Mouse (Mus musculus) heart, embryonic 13.5 days (tissue): ENCODE results near the gene Tmc8. TPM values are rescaled to one million over a fixed set of nuclear protein-coding genes. Genes with fewer than 3 reads are reported as not detected.
"Not testable (repeated sequence)": the region's sequence is repeated elsewhere in the genome, so short reads cannot be mapped to it uniquely, and the experiment has no call there.

ENCODE experiments used
- ATAC-seq: fragments of 200-750 bp; cut with Nextera tagmentation; 2 replicates; pipeline ENCODE4 v1.8.0; 2017; ENCODE audit warnings: moderate TSS enrichment; ENCODE audit not compliant: insufficient number of reproducible peaks, low FRiP score, low TSS enrichment; ENCODE audit errors: extremely low read depth
- H3K27ac ChIP-seq: fragments of 300-500 bp; sonication (generic); replicated peaks from 2 replicates; pipeline ENCODE4 v1.5.1; 2015; ENCODE audit warnings: moderate library complexity, mild to moderate bottlenecking, inconsistent platforms
- H3K27me3 ChIP-seq: fragments of 300-500 bp; sonication (generic); replicated peaks from 2 replicates; pipeline ENCODE4 v1.6.1; 2015; ENCODE audit warnings: mild to moderate bottlenecking, inconsistent platforms
- H3K36me3 ChIP-seq: fragments of 300-500 bp; sonication (generic); 2 replicates; pipeline ENCODE4 v1.6.1; 2015; ENCODE audit warnings: mild to moderate bottlenecking, inconsistent platforms
- H3K4me1 ChIP-seq: fragments of 300-500 bp; sonication (generic); 2 replicates; pipeline ENCODE4 v1.6.1; 2015; ENCODE audit warnings: inconsistent platforms
- H3K4me2 ChIP-seq: fragments of 300-500 bp; sonication (generic); 2 replicates; pipeline ENCODE4 v1.6.1; 2015; ENCODE audit warnings: inconsistent platforms, mild to moderate bottlenecking, moderate library complexity
- H3K4me3 ChIP-seq: fragments of 300-500 bp; sonication (generic); 2 replicates; pipeline ENCODE4 v1.5.1; 2015; ENCODE audit warnings: moderate library complexity, mild to moderate bottlenecking, inconsistent platforms
- H3K9ac ChIP-seq: fragments of 300-500 bp; sonication (generic); 2 replicates; pipeline ENCODE4 v1.6.1; 2015; ENCODE audit warnings: inconsistent platforms, mild to moderate bottlenecking, moderate library complexity
- H3K9me3 ChIP-seq: fragments of 300-500 bp; sonication (generic); 2 replicates; pipeline ENCODE4 v1.6.1; 2016; ENCODE audit warnings: inconsistent platforms
- WGBS: fragments of 180-500 bp; shearing (Covaris S2); methylation state at CpG from one replicate; pipeline ENCODE4 v1.1.7; 2015; ENCODE audit warnings: mixed read lengths; 5-methylcytosine and 5-hydroxymethylcytosine counted together
- polyA plus RNA-seq: library from polyadenylated mRNA; unstranded; fragments of >200 nt; fragmentation: Nextera tagmentation; extraction: Ambion mirVana; gene quantifications from 2 replicates; pipeline ENCODE4 v1.2.1, GENCODE M21; 2015

The Tmc8 gene
- polyA plus RNA-seq, 1 experiment from 2014 or later, result 2.5 TPM

DNA sequence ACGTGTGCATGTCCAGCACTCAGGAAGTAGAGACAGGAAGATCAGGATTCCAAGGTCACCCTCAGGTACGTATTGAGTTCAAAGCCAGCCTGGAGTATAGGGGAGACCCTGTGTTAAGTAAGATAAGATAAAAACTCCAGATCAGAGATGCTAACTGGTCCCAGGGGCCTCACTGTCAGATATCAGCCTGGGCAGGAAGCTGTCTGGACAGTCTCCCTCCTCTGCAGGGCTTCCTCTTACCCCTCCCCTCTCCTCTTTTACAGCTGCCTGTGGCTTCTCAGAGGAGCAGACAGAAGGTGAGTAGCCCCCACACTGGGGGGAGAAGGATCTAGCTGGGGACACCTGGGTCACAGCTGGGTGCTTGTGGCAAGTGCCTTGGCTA, 16.3 kb downstream of the Tmc8 start:
- Histone ChIP-seq H3K4me1 (peaks cover 30% of the 10 kb centered on the region), H3K9me3 (no peaks in the 10 kb centered on the region), H3K27me3 (0 out of 2 replicates have a peak, but pooled peaks cover 12% of the 10 kb centered on the region), H3K36me3 (no peaks in the 10 kb centered on the region), H3K9ac (no peak overlapping the region), H3K27ac (no peak overlapping the region), H3K4me2 (peak overlapping the region; percentile 46), H3K4me3 (peak overlapping the region; percentile 13)
- no peak for ATAC-seq
- WGBS, result 20% methylated on average over 2 of the region's 2 CpGs

DNA sequence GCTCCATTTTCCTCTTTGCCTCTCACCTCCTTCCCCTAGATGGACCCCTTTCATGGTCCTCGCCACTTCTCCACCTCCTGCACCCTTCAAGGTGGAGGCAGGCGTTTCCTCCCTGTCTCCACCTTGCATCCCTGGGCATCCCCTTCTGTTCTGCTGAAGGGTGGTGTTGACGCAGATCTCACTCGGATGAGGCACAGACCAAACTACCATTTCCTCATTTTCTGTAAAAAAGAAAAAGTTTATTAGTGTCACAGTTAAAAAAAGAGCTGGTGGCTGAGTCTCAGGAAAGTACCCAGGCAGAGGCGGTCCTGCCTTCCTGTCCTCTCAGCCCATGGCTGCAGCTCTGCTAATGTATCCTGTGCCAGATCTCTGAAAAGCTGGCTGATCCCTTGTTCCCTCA, 17.3 kb downstream of the Tmc8 start:
- no peak overlapping the region for H3K9ac ChIP-seq
- no peak for ATAC-seq
- peak overlapping the region; percentile 13; the same call in 1 of the 2 replicates for H3K4me3 ChIP-seq
- H3K4me1 ChIP-seq, result peaks cover 26% of the 10 kb centered on the region
- H3K9me3 ChIP-seq, result no peaks in the 10 kb centered on the region
- no peaks in the 10 kb centered on the region for H3K36me3 ChIP-seq
- H3K27me3 ChIP-seq, result 0 out of 2 replicates have a peak, but pooled peaks cover 9% of the 10 kb centered on the region
- no peak overlapping the region for H3K27ac ChIP-seq
- WGBS, result 38% methylated on average over 5 of the region's 5 CpGs
- peak overlapping the region; percentile 46 for H3K4me2 ChIP-seq

DNA sequence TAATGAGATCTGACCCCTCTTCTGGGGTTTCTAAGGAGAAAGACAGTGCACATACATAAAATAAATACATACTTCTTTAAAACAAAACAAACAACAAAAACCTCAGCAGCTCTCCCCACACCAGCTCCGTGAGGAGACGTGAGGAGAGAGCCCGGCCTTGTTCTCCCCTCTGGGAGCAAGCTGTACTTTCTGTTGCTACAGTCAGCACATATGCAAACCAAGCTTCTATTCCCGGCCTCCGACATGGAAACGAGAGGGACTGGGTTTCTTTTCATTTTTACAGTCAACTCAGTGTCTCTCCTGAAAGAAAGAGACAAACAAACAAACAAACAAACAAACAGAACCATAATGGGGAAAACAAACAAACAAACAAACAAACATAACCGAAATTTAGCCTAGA, 18.2 kb downstream of the Tmc8 start:
- H3K9me3 ChIP-seq, result no peaks in the 10 kb centered on the region
- no peak overlapping the region for H3K4me2 ChIP-seq
- H3K4me3 ChIP-seq, result no peak overlapping the region
- H3K9ac ChIP-seq, result no peak overlapping the region
- WGBS, result 82% methylated on average over 7 of the region's 7 CpGs
- H3K36me3 ChIP-seq, result no peaks in the 10 kb centered on the region
- peaks cover 25% of the 10 kb centered on the region for H3K4me1 ChIP-seq
- ATAC-seq, result no peak
- H3K27ac ChIP-seq, result no peak overlapping the region
- 0 out of 2 replicates have a peak, but pooled peaks cover 9% of the 10 kb centered on the region for H3K27me3 ChIP-seq

DNA sequence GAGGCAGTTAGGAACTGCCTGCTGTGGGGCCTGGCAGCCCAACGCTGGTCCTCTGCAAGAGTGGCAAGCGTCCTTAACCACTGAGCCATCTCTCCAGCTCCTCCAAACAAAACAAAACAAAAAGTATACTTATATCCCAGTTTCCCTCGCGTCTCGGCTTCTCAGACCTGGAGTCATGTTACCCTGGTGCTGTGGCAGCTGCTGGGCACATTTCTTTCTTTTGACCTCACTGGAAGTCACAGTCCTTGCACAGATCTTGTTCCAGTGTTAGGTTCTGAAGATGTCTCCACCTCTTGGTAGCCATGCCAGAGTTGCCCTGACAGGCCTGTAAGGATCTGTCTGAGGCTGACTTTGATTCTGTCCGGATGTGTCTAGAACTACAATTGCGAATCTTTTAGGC, 19.8 kb downstream of the Tmc8 start:
- no peak overlapping the region for H3K4me3 ChIP-seq
- ATAC-seq, result no peak
- H3K27me3 ChIP-seq, result 0 out of 2 replicates have a peak, but pooled peaks cover 9% of the 10 kb centered on the region
- H3K9ac ChIP-seq, result no peak overlapping the region
- H3K9me3 ChIP-seq, result no peaks in the 10 kb centered on the region
- H3K4me1 ChIP-seq, result peaks cover 25% of the 10 kb centered on the region
- H3K4me2 ChIP-seq, result no peak overlapping the region
- WGBS, result 70% methylated on average over 7 of the region's 7 CpGs
- no peak overlapping the region for H3K27ac ChIP-seq
- H3K36me3 ChIP-seq, result no peaks in the 10 kb centered on the region

DNA sequence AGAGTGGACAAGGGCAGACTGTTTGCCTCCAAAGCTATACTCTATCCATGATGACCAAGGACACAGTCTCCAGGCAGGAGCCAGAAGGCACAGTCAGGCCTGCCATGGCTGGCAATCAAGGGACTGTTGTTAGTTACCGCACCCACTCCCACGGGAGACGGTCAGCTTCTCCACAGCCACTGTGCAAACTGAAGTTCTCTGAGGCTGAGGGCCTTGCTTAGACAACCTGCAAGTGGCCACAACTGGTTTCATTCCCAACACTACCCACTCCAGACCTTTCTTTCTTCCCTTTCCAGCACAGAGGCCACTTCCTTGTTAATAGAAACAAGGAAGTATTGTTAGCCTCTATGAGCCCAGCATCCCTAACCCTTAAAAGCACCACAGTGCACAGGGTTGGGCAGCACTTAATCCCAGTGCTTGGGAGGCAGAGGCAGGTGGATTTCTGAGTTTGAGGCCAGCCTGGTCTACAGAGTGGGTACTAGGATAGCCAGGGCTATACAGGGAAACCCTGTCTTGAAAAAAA, 21.4 kb downstream of the Tmc8 start:
- H3K27ac ChIP-seq, result no peak overlapping the region
- H3K36me3 ChIP-seq, result no peaks in the 10 kb centered on the region
- H3K4me1 ChIP-seq, result peaks cover 12% of the 10 kb centered on the region
- ATAC-seq, result no peak
- H3K9me3 ChIP-seq, result no peaks in the 10 kb centered on the region
- no peak overlapping the region for H3K4me2 ChIP-seq
- 93% methylated on average over 3 of the region's 3 CpGs for WGBS
- H3K9ac ChIP-seq, result no peak overlapping the region
- H3K4me3 ChIP-seq, result no peak overlapping the region
- H3K27me3 ChIP-seq, result 0 out of 2 replicates have a peak, but pooled peaks cover 3% of the 10 kb centered on the region

DNA sequence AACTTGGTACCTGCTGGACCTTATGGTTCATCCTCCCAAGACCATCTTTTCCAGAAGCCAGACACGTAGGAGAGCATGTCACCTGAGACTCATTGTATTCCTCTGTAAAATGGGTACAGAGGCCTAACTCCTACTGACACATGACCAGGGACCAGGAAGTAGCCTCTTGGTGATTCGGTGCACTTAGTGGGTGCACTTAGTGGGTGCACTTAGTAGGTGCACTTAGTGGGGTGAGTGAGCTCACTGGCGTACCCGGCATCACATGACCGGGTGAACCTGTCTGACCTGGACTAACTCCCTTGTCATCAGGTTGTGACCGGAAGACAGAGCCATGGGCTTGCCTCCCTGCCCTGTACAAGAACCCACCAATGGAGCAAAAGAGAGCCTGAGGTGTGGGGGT, 24.9 kb downstream of the Tmc8 start:
- no peak overlapping the region for H3K4me3 ChIP-seq
- no peak for ATAC-seq
- WGBS, result 90% methylated on average over 6 of the region's 6 CpGs

DNA sequence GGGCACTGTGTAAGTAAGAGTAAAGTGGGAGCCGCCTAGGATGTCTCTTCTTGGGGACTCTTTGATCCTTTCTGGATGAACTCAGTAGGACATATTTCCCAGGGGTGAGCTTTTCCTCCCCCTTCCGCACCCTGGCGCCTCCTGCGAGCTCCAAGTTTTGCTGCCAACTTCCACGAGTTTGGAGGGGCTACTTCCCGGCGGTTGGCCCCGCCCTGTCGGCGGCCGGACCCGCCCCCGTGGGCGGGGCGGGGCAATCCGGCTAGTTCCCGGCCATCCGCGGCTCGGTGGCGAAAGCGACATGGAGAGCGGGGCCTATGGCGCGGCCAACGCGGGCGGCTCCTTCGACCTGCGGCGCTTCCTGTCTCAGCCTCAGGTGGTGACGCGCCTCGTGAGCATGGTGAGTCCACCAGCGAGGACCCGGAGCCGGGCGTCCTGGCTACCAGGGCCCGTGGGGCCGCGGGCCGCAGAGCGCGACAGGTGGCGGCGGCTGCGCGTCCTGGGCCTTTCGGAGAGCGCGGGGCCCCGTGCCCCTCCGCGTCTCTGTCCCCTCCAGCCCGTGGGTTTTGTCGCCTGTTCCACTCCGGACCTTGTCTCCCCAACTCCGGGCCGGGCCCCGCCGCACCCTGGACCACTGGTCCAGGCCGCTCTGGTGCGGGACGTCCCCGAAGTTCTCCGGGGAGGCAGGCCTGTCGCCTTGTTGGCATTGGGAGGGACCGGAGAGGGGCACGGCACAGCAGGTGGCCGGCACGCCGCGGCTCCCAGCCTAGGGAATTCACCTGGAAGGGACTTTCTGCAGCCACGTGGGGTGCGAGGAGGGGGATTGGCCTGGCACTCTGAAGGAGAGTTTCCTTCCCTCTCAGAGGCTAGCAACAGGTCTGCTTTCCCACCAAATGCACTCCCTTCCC, 27.8 kb downstream of the Tmc8 start, which contains the start of the genes Gm20708 and Syngr2:
Gene Gm20708 (plus strand): TSS at position 262 of the 905 bp plus-strand sequence.
Gene Syngr2 (plus strand): TSS at position 262 of the 905 bp plus-strand sequence.
- Histone ChIP-seq H3K9ac (peak within 1 kb of the TSS; percentile 91), H3K9me3 (no peaks in the 10 kb centered on the region), H3K27ac (peak within 1 kb of the TSS; percentile 75), H3K27me3 (no peaks in the 10 kb centered on the region), H3K4me2 (peak within 1 kb of the TSS; percentile 97), H3K4me1 (peaks cover 32% of the 10 kb centered on the region), H3K4me3 (peak within 1 kb of the TSS; percentile 90), H3K36me3 (peaks cover 34% of the 10 kb centered on the region)
- peak; percentile 64 for ATAC-seq
- under 1% methylated on average over 75 of the region's 75 CpGs for WGBS

More for the DNA sequence above, 24.9 kb downstream of the Tmc8 start:
- H3K36me3 ChIP-seq, result peaks cover 5% of the 10 kb centered on the region
- peaks cover 22% of the 10 kb centered on the region for H3K4me1 ChIP-seq
- no peak overlapping the region for H3K9ac ChIP-seq
- H3K4me2 ChIP-seq, result no peak overlapping the region
- H3K27ac ChIP-seq, result no peak overlapping the region
- no peaks in the 10 kb centered on the region for H3K9me3 ChIP-seq
- 0 out of 2 replicates have a peak, but pooled peaks cover 3% of the 10 kb centered on the region for H3K27me3 ChIP-seq

DNA sequence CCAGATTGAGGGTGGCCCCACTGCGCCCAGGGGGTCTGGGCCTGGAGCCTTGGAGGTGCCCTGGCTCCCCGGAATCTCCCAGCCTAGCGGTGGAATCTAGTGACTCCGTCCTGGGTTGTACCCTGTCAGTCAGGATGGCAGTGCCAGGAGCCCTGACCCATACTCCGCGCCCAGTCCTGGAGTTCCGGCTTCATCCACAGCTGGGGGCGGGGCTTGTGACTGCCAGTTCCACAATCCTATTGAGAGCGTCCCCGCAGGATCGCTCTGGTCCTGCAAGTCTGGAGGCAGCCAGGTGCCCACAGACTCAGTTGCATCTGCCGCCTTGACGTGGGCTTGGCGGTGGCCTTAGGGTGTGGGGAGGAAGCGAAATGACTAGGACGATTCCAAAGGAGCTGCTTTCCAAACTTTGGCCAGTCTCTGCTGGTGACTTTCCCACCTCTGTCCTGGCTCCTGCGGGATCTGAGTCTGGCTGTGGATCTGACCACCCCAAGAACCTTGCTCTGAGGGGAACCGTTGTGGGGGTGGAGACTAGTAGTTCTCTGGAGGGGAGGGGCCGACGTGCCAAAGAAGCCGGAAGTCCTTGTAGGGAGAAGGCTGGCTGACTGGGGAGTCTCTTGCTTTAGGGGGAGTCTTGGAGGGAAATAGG, 28.6 kb downstream of the Tmc8 start:
- Histone ChIP-seq H3K4me2 (peak overlapping the region; percentile 97), H3K4me3 (peak overlapping the region; percentile 90), H3K4me1 (peaks cover 38% of the 10 kb centered on the region), H3K27ac (peak overlapping the region; percentile 75), H3K27me3 (no peaks in the 10 kb centered on the region), H3K9me3 (no peaks in the 10 kb centered on the region), H3K36me3 (peaks cover 43% of the 10 kb centered on the region), H3K9ac (peak overlapping the region; percentile 91)
- ATAC-seq, result peak; percentile 74
- under 1% methylated on average over 21 of the region's 21 CpGs for WGBS

DNA sequence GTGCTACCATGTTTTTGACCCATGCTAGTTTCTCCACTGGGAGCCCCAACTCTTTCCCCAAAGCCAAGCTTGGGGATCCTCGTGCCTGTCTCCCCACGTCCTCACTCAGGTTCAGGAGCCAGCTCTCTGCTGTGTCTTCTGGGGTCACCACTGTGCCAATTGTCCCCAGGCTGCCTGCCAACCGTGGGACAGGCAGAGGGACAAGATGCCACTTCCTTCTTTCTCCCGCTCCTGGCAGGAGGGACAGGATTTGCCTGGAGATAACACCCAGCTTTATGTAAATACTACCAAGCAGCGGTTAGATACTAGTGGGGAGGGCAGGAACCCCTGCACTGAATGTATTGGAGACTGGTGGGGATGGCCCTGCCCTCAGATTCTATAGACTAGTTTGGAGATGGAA, 32.0 kb downstream of the Tmc8 start:
- no peak overlapping the region for H3K4me2 ChIP-seq
- no peak overlapping the region for H3K27ac ChIP-seq
- H3K36me3 ChIP-seq, result peaks cover 75% of the 10 kb centered on the region
- ATAC-seq, result no peak
- 0 out of 2 replicates have a peak overlapping the region, but pooled peaks have one; percentile 10 for H3K9ac ChIP-seq
- H3K9me3 ChIP-seq, result no peaks in the 10 kb centered on the region
- H3K4me3 ChIP-seq, result no peak overlapping the region
- H3K4me1 ChIP-seq, result peaks cover 45% of the 10 kb centered on the region
- no peaks in the 10 kb centered on the region for H3K27me3 ChIP-seq
- 58% methylated on average over 5 of the region's 5 CpGs for WGBS

DNA sequence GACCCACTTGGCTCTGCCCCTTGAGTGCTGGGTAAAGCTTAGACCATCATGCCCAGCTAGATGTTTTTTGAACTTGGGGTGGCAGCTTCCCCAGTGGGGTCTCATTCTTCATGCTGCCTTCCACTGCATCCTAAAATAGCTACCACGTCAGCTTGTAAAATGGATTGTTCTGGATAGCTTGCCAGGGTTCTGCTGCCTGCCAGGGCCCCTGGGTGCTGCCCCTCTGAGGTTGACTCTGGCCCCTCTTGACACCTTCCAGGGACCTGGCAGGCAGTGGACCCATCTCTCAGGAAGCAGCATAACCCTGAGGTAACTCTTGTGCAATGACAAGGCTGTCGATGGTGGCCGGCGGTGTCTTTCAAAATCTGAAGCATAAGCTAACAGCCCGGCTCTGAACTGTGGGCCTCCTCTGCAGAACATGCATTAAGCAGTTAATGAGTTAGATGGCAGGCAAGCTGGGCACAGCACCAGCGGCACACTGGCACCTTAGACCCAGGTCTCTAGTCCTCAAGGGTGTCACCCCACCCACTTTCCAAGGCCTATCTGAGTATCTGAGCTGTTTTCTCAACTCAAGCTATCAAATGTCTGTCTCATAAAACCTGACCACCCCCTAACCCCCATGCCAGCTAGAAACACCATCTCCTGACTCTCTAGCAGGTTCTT, 33.0 kb downstream of the Tmc8 start:
- no peak overlapping the region for H3K4me2 ChIP-seq
- H3K9me3 ChIP-seq, result no peaks in the 10 kb centered on the region
- ATAC-seq, result no peak
- H3K4me1 ChIP-seq, result peaks cover 48% of the 10 kb centered on the region
- H3K36me3 ChIP-seq, result peaks cover 85% of the 10 kb centered on the region
- H3K27ac ChIP-seq, result no peak overlapping the region; the same call in 1 of the 2 replicates
- peak overlapping the region; percentile 63 for H3K9ac ChIP-seq
- 84% methylated on average over 6 of the region's 6 CpGs for WGBS
- no peak overlapping the region for H3K4me3 ChIP-seq
- H3K27me3 ChIP-seq, result no peaks in the 10 kb centered on the region

DNA sequence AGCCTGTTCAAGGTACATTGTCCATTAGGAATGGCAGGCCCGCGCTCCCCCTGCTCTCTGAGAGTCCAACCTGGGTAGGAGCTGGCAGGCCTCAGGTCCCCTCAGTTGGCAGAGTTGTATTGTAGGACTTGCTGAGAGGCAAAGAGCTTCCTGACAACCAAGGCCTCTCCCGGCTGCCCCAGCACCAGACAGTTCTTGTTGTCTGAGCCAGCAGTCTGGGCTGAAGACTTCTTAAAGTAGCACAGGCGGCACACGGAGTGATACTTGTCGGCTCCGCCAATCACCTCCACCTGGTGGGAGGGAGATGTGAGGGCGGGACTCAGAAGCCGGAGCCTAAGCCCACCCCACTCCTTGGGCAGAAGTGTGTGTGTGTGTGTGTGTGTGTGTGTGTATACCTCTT, 34.0 kb downstream of the Tmc8 start:
- 75% methylated on average over 9 of the region's 9 CpGs for WGBS
- not testable (repeated sequence) for H3K4me3 ChIP-seq, H3K9me3 ChIP-seq, H3K27ac ChIP-seq, H3K9ac ChIP-seq, H3K4me2 ChIP-seq, H3K27me3 ChIP-seq, ATAC-seq
- Histone ChIP-seq H3K36me3 (peaks cover 95% of the 10 kb centered on the region), H3K4me1 (peaks cover 50% of the 10 kb centered on the region)
